Mouse (Mus musculus) T-helper 2 cell (primary cell): ENCODE measurements around the gene E130218I03Rik.

Experiments
- in situ Hi-C: fragments of 300-600 bp; cut with MboI, MseI; formaldehyde crosslinking; loops from one replicate; pipeline ENCODE4 v1.15.1; 2025; ENCODE audit warnings: high pct_unique_total_duplicates

Gene E130218I03Rik

DNA sequence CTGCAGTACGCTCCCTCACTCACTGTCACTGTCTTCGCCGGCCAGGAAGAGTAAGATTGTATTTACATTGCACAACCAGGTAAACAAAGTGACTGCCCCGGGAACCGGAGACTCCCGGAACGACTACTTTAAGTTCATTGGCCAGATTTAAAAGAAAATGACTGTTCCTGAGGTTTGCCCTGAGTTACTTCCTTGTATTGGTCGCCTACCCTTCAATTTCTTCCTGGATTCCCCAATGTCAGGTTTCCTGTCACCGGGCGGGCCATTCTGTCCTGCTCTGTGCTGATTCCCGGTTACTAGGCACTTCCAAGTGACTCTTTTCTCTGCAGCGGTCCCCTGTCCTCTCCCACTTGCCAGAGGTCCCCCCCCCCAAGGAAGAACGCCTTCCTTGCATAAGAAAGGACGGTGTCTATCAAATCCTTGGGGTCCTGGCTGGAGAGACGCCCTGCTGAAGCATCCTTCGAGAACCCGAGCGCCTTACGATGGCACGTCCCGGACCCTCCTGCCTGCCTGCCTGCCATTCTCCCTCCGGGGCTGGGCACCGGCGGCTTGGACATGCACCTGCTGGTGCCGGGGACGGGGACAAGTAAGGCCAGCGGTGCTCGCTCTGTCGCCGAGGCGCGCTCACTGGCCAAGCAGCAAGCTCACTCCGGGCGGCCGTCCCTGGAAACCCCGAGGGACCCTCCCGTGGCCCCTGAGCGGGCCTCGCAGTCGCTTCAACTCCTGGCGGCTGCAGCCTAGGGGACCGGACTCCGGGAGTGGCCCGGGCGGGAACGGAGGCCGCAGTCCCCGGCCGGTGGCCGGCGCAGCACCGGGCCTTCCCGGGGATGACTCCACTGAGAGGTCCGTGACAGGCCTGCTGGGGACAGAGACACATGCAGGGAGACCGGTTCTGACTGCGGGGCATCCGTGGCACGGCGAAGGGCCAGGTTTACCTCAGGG is 43.0 kb downstream of the E130218I03Rik start:
- in situ Hi-C loops, result no loop called here

DNA sequence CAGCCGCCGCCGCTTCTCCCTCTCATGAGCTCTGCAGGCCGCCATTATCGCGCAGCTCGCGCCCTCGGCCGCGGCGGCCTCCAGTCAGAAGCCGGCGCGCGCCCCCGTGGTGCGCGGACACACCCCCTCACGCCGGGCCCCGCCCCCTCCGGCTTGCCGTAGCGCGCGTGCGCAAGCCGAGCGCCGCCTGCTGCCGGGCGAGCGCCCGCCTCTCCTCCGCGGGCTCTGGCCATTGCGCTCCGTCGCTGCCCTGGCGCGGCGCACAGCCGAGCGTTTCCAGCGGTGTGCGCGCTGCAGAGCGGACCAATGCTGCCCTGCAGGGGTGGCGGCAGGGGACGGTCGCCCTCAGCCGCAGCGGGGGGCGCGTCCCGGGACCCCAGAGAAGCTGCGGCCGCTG is 43.7 kb downstream of the E130218I03Rik start:
- in situ Hi-C loops, result no loop called here

- in situ Hi-C loops, result no loop called here
These were observed 44.1 kb downstream of the E130218I03Rik start, which contains the start of gene Pdik1l for GRCm38 (mm10) chr4:134287575-134288025. TSS of gene Pdik1l (minus strand) at chr4:134287895.

DNA sequence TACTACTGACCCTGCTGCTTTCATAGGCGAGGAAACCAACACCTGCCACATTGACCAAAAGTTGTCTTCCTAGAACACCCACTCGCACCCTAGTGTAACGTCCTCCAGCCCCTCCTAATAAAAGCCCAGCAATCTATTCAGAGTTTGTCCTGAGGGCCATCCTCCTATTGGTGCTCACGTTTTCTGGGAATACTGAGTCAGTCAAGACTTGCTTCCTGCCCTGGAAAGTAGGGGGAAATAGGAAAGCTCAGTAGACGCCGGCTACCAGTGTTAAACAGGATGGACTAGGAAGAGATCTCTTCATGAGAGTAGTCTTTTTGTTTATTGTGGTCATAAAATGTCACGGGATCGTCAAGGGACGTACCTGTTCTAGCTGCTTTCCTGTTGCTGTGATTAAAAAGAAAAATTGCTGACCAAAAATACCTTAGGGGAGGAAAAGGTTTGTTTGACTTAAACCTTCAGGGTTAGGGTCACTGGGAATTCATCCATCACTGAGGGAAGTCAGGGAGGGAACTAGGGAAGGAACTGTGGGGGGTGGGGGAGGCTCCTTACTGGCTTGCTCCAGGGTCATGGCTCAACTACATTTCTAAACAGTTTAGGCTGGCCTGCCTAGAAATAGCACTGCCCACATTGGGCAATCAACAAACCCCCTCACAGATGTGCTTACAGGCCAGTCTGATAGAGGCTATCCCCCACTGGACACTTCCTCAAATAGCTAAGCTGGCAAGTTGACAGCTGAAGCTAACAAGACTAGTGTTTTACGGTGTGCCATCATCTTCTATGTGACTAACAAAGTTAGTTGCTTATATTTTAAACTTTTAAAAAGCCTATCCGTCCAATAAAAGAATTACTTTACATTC is 45.2 kb downstream of the E130218I03Rik start:
- in situ Hi-C loops, result no loop called here

DNA sequence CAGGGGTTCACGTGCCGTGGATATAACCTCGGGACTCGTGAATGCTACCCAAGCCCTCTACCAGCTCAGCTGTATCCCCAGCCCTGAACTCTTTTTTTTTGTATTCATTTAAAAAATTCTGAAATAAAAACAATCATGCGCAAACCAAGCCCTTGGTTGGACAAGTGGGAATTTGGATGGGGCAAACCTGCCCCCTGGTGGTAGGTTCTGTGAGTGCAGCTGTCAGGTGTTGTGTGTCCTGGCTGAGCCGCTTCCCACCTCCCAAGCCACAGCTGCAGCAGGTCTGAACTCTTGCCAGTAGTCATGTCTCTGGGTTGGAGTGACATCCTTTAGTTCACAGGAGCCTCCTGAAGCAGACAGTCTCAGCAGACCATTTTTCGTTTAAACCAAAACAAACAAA is 48.6 kb downstream of the E130218I03Rik start:
- in situ Hi-C loops, result no loop called here

DNA sequence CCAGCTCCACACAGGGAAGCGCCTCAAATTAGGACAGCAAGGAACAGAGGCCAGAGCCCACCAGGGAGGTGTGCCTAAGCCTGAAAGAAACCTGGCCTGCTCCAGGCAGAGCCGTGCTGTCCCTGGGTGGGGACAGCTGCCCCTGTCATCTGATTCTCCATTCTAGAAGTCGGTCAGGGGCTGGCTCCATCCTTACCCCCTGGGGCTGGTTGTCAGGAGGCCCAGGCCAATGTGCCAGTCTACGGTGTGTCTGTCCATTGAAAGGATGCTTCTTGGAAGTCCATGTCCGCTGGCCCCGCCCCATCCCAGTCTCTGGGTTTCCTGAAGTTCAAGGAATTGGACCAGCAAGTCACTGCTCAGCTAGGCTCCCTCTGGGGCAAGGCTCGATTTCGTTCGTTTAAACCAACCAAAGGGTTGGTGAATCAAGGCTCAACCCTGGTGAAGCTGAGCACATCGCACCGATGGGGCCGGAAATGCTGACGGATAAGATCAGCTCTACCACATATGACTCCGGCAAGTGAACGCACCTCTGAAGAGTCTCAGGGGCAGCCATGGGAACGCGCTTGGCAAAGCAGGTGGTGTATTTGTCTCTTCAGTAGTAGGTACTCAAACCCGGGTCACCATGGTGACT is 49.7 kb downstream of the E130218I03Rik start:
- in situ Hi-C loops, result no loop called here

GRCm38 (mm10) chr4:134293692-134294163 is 50.3 kb downstream of the E130218I03Rik start:
- in situ Hi-C loops, result no loop called here
